Mouse (Mus musculus) cerebellum, adult 2 months (tissue): ENCODE measurements around the gene Cacng7.
A peak's percentile ranks its signal among the peaks of the same experiment; 100 is the strongest.

Source experiments
- CTCF ChIP-seq: fragments of 200-500 bp; IDR thresholded peaks from 2 replicates; pipeline ENCODE4 v1.5.1; 2011; ENCODE audit warnings: low read depth, mild to moderate bottlenecking, control low read depth, low read length, moderate library complexity, borderline replicate concordance; ENCODE audit not compliant: insufficient read depth
- POLR2A ChIP-seq: fragments of 200-500 bp; IDR thresholded peaks from 2 replicates; pipeline ENCODE4 v1.6.1; 2011; ENCODE audit warnings: low read length, control low read depth, borderline replicate concordance; ENCODE audit not compliant: insufficient read depth

DNA sequence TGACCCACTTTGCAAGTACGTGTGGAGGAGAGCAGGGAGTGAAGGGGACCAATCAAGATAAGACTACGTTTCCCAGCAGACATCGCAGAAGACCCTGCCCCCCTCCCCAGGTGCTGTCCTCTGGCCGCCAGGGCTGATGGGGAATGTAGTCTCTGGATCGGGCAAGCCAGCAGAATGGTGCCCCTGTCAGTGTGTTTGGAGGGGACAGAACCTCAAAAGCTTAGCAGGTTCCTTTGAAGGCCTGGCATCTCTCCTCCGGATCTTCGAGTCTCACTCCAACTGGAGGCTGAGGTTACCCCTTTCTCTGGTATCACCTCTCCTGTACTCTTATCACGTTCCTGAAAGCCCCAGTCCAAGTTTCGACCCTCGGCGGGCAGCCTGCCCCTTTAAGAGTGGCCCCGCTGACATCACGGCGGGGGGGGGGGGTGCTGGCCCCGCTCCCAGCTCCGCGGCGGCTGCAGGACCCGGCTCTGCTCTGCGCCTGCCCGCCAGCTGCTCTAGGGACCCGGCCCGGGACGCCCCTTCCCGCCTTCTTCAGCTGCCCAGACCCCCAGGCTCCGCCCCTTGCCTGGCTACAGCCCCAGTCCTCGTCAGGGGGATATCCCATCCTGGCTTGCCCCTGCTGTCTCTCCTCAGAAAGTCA, 1.1 kb upstream of the Cacng7 start:
- TF ChIP-seq CTCF (no peak), POLR2A (peak; percentile 18; the same call in 1 of the 2 replicates)
